Mouse (Mus musculus) kidney, adult 9 months (tissue): ENCODE results near the gene Nup214.
A peak's percentile ranks its signal among the peaks of the same experiment; 100 is the strongest.
"Not testable (repeated sequence)": the region's sequence is repeated elsewhere in the genome, so short reads cannot be mapped to it uniquely, and the experiment has no call there.

Source experiments
- DNase-seq: peaks from one replicate; pipeline ENCODE4 v3.0.0; 2022

Nup214 gene

DNA sequence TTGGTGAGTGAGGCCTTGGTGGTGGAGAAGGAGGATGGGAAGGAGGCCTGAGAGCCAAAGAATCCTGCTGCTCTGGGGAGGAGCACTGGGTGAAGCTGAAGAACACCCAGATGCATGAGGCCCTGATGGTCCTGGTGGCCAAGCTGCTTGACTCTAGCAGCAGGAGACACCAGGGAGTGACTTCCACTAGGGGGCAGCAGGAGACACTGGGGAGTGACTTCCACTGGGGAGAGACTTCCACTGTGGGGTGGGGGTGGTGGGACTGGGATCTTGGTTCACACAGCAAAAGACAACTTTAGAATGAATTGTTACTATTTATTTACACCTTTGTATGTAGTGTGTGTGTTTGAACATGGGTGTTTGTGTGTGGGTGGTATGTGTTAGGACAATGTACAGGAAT lies 9.1 kb upstream of the Nup214 start:
- peak; percentile 75 for DNase-seq

DNA sequence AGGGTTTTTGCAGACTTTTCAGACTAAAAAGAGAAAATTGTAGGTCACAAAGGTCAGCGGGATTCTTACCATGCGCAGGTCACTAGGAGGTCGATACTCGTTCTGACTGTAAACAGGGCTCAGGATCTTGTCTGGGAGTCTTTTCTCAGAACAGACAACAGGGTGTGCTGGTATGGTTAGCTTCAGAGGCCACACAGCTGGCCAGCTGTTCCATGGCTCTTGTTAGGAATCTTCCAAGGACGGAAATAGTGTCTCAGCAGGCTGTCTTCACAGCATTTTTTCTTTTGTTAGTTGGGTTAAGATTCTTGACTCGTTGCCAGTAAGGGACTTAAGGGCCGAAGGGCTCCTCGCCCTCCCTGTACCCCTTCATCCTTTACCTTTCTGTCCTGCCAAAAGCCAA lies 7.4 kb upstream of the Nup214 start:
- DNase-seq: no peak

DNA sequence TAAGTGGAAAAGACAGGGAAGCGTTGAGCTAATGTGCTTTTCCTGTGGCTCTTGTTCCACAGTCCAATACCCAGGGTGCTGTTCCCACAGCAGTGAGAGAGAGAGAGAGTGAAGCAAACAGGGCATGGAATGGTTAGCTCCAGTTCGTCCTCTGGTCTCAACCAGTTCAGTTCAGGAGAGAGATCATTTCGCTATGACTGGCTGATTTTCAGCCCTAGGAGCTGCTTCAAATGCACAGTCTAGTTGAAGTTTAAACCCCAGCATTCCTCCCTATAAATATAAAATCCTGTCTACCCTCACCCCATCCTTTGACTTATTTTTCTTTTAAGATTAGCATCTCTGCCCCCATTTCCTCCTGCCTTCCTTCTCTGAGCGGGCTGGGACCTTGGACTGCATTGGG lies 1.6 kb upstream of the Nup214 start:
- peak; percentile 77 for DNase-seq

DNA sequence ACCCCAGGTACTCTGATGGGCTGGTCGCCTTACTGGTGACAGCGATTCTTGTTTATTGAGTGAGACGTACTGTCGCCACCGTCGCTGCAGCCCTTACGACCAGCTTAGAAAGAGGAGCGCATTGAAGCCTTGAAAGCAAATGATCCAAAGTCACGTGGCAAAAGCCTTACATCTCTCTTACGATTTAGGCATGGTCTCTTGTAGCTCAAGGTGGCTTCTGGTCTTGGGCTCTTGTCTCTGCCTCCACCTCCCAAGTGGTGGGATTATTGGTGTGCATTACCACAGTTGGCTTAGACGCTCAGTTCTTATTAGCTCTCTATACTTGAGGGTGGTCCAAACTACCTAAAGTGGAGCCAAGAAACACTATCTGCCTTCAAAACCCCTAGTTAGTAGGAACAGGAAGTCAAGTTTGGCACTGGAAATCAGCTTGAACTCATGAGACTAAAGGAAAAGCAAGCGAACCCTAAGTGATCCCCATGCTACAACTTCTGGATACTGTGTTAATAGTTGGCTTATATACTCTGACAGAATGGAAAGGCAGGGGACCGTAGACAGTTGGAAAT lies 654 bp downstream of the Nup214 start:
- no peak for DNase-seq

DNA sequence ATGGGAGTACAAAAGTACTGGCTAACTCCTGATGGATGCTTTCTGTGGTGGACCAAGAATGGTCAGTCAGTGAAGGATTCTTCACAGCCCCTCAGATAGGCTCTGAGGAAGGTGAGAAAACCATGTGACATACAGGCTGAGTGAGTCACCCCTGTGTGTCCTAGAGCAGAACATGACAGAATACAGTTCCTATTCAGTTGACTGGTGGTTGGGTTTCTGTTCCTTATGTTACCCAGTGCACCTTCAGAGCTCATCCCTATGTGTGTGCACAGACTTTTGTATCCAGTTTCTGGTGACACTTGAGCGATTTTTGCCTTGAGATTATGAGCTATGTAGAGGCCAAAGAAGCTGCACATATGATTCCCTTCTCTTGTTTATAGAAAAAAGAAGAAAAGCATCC lies 13.5 kb downstream of the Nup214 start:
- DNase-seq: no peak

DNA sequence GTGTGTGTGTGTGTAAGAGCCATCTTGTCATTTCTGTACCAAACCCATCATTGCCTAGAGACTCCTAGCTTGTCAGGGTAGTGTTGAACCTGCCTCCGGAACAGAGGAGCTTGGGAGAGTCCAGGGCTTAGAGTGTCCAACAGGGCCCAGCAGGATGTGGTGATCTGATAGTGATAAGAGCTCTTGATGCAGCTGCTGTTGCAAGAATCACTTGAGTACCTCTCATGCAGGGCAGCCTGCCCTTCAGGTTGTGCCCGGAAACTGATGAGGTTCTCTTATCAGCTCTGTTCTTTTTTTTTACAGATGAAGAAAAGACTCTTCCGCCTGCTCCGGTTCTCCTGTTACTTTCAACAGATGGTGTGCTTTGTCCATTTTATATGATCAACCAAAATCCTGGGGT lies 16.7 kb downstream of the Nup214 start:
- DNase-seq: no peak

DNA sequence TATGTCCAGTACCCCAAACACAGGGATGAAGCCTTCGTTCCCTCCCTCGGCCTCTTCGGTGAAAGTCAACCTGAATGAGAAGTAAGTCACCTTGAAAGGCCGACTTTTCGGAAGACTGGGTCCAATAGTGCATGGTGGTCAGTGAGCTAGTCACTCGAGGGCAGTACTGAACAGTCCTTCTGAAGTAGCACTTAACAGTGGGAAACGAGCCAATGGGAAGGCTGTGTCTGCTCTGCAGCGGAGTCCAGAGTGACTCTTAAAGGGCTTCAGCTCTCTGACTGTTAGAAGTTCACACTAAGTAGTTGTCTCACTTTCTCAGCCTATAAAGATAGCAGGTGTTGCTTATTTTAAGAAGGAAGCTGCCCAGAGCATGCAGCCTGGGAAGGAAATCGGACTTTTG lies 20.7 kb downstream of the Nup214 start:
- DNase-seq: no peak

DNA sequence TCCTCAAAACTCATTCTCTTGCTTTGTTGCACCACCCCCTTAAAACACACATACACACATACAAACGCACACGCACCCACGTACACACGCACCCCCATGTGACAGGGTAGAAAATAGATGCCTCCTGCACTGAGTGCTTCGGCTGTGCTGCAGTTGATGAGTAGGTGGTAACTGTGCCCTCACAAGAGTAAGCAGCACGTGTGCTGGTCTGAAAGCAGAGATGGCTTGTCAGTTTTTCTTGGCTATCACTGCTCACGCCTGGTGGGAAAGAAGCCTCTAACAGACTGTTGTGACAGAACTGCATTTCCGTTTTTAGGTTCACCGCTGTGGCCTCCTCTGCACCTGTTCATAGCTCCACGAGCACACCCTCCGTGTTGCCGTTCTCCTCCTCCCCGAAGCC lies 21.8 kb downstream of the Nup214 start:
- no peak for DNase-seq

DNA sequence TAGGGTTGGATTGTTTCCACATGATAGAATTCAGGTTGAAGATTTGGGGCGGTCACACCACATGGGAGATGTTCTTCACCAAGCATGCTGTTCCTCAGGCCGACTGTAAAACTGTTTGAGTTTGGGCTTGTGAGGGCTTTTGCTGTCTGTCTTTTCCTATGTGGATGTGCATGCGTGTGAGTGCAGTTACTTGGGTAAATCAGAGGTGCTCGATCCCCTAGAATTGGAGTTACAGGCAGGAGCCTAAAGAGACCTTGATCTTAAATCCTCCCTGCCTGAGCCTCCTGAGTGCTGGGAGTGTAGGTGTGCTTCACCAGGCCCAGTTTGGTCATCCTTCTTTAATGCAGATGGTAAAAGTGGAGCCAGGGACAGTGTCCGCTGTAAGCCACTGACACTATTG lies 23.3 kb downstream of the Nup214 start:
- DNase-seq: no peak

DNA sequence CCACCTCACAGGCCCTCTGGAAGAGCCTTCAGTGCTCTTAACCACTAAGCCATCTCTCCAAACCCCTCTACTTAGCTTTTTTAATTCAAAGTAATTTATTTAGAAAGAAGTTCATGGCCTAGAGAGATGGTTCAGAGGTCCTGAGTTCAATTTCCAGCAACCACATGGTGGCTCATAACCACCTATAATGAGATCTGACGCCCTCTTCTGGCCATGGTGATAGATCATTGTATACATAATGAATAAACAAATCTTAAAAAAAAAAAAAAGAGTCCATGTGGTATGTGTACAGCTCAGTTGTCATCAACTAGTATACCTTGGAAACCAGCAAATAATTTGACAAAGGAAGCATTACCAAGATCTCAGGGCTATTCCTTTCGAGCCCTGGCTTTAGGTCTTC lies 24.2 kb downstream of the Nup214 start:
- DNase-seq: no peak

DNA sequence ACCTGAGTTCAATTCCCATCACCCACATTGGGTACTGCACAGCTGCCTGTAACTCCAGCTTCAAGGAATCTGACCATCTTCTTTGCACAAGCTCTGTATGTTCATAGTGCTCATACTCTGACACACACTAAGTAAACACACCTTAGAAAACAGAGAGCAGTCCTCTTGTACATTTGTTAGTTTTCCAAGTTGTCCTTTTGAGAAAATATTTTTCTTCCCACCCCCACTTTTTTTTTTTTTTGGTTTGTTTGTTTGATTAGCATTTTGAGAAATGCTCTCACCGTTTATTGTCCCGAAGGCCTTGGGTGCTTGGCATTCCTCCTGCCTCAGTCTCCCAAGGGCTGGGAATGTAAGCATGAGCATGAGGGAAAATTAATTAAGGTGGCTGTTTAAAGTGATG lies 34.1 kb downstream of the Nup214 start:
- DNase-seq: no peak

DNA sequence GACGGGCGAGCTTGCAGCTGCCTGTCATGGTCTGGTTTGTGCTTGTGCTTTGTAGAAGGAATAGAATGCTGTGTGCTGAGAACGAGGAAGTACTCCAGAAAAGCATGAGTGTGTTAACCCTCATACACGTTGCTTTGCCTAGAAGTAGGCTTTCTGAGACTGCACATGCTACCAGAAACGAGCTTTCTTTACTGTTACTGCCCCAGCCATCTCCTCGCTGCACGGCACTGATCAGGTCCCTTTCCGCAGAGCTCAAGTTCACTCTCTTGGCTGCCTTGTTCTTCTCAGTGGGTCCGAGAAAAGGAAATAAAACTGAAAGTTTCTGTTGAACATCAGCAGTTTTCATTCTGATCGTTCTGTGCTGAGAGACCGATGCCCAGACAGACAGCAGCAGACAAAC lies 34.5 kb downstream of the Nup214 start:
- no peak for DNase-seq

DNA sequence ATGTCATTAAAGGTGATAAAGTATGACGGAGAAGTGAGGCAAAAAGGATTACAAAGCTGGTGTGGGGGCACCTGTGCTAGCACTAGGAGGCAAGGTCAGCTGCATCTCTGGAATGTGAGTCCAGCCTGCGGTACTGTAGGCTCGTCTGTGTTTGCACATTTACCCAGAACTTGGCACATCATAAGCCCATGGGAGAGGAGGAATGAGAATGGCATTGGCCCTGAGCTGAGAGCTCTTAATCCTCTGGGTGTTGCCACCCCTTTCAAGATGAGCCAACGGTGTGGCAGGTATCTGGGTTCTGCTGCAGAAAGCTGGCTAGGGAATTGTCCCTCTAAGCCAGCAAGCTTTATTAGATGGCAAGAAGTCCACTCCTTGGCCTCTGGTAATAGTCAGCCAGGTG lies 45.5 kb downstream of the Nup214 start:
- peak; percentile 36 for DNase-seq

DNA sequence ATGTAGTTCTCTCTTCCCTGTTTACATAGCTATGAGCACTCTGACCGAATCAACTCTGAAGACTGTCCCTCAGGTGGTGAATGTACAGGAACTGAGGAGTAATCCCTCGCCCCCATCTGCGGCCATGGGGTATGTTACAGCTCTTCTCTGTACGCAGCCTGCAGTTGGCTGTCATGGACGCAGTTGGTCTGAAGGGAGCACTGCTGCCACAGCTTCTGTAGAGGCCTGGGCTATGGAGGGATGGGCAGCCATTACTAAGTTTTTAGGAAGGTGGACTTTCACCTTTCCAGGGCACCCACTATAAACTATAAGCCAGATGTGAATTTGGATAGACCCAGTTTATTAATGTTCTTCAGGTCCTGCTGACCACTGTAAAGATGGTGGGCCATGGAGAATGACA lies 46.0 kb downstream of the Nup214 start:
- DNase-seq: no peak

DNA sequence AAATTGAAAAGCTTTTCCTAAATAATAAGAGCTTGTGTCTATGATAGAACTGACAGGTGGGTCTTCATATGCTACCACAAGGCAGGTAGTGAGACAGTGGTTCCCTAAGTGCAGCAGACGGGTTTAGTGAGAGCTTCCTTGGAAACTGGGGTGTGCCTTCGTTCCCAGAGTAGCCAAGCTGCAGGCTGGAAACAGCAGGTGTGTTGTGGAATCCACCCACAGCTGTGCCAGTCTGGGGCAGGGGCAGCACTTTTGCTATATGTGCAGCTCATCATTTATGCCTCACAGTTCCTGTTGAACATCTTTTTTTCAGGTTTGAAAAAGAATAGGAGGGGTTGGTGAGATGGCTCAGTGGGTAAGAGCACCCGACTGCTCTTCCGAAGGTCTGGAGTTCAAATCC lies 50.1 kb downstream of the Nup214 start:
- DNase-seq: no peak

DNA sequence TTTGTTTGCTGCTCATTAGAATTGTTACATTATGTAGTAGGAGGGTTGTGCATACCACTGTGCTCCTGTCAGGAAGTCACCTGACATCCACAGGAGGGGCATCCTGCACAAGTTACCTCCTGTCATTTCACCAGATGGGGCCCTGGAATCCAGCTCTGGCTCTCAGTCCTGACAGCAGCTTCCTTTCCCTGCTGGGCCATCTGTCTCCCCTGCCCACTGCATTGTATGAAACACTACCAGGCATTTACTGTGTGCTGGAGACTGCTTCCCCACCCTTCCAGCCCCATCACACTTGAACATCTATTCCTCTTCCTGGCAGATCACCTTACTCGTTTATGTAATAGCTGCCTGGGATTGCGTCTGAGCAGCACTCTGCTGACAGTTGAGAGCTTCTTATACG lies 55.4 kb downstream of the Nup214 start:
- DNase-seq: no peak

DNA sequence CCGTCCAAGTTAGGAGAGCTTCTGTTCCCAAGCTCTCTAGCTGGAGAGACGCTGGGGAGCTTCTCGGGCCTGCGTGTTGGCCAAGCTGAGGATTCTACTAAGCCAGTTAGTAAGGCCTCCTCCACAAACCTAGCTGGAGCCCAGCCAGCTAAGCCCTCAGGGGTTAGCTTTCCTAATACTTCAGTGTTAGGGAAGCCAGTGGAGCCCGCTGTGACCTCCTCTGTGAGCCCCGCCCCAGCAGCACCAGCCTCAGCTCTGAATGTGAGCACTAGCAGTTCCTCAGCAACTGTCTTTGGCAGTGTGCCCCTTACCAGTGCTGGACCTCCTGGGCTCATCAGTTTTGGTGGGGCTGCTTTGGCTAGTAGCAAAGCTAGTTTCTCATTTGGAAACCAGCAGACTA lies 59.2 kb downstream of the Nup214 start:
- no peak for DNase-seq

DNA sequence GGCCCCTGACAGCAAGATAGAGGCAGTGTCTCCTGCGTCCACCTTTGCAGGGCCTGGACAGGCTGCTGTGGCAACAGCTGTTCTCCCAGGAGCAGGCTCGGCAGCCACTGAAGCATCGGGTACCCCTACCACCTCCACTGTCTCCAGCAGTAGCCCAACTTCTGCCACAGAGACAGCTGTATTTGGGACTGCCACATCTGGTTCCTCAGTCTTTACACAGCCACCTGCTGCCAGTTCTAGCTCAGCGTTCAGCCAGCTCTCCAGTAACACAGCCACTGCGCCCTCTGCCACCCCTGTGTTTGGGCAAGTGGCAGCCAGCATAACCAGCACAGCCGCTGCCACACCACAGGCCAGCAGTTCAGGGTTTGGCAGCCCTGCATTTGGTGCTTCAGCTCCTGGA lies 60.0 kb downstream of the Nup214 start:
- no peak for DNase-seq

DNA sequence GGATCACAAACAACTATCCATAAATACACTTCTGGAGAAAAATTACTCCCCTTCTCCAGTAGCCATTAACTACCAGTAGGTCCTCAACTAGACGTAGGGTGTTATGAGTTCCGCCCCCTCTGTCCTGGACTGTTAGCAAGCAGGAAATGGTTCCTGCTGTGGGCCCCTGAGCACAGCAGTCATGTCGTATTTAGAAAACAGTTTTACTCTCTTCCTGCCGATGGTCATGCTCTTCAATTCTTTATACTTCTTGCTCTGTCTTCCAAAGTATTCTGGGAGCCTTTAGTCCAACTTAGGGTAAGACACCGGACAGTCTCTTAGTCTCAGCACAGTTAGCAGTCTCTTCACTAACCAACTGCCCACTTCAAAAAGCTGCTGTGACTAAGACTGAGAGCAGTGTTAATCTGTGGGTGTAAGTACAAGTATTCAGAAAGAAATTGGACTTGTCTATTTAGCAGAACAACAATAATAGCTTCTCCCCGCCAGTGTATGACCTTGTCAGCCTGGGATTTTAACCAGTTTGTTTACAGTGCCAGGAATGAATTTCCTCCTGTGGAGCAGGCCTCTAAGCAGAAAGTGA lies 63.1 kb downstream of the Nup214 start:
- DNase-seq: no peak

DNA sequence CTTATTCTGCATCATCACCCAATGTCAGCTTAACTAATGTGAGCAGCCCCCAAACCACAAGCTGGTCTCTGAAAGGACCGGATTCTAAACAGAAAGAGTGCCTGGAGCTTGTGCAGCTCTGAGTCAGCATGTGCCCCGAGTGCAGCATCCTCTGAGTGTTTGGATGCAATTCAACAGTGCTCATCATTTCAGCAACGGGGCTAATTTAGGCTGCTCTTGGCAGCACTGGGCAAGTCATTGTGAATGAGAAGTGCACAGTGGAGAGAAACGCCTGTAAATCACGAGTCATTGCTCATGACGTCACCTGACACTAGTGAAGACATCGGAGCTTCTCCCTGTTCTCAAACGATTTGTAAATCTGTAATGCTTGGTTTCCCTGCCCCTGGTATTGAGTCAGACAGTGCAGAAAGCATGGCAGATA lies 64.4 kb downstream of the Nup214 start:
- DNase-seq: no peak

DNA sequence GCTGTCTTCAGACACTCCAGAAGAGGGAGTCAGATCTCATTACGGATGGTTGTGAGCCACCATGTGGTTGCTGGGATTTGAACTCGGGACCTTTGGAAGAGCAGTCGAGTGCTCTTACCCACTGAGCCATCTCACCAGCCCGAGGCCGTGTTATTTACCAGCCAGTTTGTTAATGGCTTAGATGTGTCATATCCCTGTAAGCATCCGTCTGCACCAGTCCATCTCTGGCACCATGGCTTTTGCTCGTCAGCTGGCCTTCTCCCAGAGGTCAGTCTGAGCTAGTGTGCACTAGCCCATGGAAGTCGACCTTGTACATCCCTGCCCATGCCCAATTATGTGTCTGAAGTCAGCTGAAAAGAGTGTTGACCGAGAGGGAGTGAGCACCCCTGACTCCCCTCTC lies 66.4 kb downstream of the Nup214 start:
- not testable (repeated sequence) for DNase-seq

DNA sequence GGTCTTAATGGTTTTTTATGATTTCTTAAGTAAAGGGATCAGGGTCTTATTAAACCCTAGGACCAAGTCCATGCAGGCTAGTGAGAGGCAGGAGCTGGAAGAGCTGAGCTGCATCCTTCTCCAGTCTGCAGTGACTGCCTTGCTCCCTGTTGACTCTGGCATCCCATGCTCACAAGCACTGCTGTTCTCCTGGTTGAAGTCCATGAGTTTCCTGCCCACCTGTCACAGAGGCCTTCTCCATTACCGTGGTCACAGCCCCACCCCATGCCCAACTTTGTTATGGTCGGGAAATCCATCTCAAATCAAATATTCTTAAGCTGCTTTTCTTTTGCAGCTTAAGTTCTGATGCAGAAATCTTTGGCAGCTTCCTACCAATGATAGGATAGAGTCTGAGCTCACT lies 66.9 kb downstream of the Nup214 start:
- DNase-seq: no peak

DNA sequence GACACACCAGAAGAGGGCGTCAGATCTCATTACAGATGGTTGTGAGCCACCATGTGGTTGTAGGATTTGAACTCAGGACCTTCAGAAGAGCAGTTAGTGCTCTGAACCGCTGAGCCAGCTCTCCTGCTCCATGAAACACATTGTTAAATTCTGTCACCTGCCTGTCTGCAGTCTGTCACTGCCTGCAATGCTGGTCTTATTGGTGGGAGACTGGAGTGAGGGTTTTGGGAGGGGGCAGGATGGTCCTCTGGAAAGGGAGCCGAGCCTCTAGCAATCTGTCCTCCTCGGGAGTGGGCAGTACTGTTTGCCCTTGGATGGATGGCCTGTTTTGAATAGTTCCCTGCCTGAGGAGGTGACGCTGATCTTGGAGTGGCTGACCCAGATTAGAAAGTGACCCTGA lies 69.6 kb downstream of the Nup214 start:
- no peak for DNase-seq

DNA sequence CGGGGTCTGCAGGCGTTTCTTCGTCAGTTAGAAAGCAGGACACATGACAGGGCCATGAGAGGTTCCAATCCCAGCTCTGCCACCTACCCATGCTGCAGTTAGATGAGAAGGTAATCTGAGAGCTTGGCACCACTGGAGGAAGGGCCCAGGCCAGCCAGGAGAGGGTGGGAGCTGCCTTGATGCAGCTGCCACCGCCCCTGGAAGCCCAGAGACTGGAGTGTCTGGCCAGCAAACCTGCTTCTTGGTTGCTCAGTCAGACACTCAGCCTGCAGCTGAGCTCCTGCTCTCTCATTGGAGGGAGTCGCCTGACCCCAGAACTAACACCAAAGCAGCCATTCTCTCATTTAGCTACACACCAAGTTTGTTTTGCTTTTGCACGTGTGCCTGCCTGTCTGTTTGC lies 71.1 kb downstream of the Nup214 start:
- DNase-seq: no peak

DNA sequence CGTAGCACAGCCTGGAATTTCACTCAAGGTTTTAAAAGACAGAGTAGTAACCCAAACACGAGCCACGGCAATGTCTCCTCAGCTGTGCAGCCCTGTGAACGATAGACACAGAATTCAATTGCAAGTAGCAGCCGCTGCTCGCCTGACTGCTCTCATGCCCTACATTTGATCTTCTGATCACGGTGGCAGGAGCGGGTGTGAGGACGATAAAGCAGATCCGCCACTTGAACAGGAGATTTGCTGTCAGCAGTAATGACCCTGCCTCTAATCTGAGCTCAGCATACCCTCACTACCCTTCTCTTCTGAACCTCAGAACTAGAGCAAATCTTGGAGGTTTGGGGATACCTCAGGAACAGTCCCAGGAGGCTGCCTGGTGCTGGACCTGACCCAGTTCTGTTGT lies 71.8 kb downstream of the Nup214 start:
- no peak for DNase-seq

DNA sequence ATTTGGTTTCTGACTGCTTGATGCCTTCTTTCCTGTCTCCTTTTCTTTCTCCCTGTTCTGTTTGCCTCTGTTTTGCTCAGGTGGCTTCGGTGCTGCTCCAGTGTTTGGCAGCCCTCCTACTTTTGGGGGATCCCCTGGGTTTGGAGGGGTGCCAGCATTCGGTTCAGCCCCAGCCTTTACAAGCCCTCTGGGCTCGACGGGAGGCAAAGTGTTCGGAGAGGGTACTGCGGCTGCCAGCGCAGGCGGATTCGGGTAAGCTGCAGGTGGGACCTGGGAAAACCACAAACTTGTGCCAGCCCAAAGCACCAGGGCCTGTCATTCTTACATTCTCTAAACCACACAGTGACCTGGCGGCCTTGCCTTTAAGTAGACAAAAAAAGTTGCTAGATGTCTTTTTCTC lies 73.1 kb downstream of the Nup214 start:
- DNase-seq: no peak
